Mouse (Mus musculus) myocyte (in vitro differentiated cells): ENCODE measurements around the gene Mdp1.

Experiments
- MYOD1 ChIP-seq, 3 experiments: IDR thresholded peaks; one replicate each; pipeline ENCODE4 v1.6.1; 2011; ENCODE audit warnings: control low read depth in 2 of 3, low read depth in 2 of 3, mild to moderate bottlenecking in 2 of 3, moderate library complexity in 1 of 3; ENCODE audit not compliant: insufficient read length in 2 of 3, control insufficient read depth in 1 of 3
- MYOG ChIP-seq, 3 experiments: IDR thresholded peaks; one replicate each; pipeline ENCODE4 v1.6.1; 2011; ENCODE audit warnings: control low read depth in 2 of 3, low read depth in 2 of 3, mild to moderate bottlenecking in 2 of 3; ENCODE audit not compliant: insufficient read length in 2 of 3, control insufficient read depth in 1 of 3, insufficient read depth in 1 of 3
- POLR2A ChIP-seq: IDR thresholded peaks from one replicate; pipeline ENCODE4 v1.6.1; 2011; ENCODE audit warnings: low read depth, mild to moderate bottlenecking, control low read depth, moderate library complexity; ENCODE audit not compliant: insufficient read length
- USF1 ChIP-seq: IDR thresholded peaks from one replicate; pipeline ENCODE4 v1.6.1; 2011; ENCODE audit warnings: low read depth, mild to moderate bottlenecking, control low read depth, moderate library complexity

GRCm38 (mm10) chr14:55640816-55641215 is 19.5 kb downstream of the Mdp1 start:
- no peak for TF ChIP-seq MYOD1 (IDR thresholded peaks at IDR 0.05; ENCODE audit: control insufficient read depth in 1 of 3, insufficient read length in 2 of 3, low read depth in 2 of 3)
- no peak for TF ChIP-seq USF1
- no peak for TF ChIP-seq MYOG (IDR thresholded peaks at IDR 0.05; ENCODE audit: control insufficient read depth in 1 of 3, insufficient read depth in 1 of 3, insufficient read length in 2 of 3, low read depth in 2 of 3)
- no peak for TF ChIP-seq POLR2A
